Mouse (Mus musculus): ENCODE measurements at regions not wholly inside any gene's neighbourhood (a gene's known extent, or its start where the extent isn't known, plus 50 kb on each side); places are given as distances from the start of the nearest gene placed in this dataset.

DNA sequence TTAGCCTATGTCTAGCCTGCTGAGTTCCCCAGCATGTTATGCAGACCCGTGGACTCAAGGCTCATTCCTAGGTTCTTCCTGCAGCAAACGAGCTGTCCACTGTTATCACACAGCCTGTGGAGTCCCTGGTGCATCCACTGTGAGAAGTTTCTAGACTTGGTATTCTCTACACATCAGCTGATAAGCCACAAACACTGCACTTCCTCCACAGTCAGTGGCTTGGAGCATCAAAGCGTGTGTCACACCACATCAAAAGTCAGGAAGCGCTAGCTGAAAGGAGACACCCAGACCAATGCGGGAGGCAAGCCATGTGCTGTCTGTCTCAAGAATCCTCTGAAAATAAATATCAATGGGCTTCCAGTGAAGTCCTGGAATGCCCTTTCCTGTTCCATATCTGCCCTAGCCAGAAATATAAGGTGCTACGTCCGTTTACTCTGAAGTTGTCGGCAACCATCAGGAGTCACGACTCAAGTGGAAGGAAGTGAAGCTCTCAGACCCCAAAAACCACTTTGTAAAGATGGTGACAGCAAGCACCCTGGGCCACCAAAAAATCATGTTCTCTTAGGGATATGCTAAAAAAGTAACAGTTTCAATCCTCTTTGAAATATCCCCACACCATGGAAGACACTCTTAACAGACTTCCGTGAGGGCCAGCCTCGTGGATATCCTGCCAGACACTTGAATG is 227.7 kb downstream of the Adgrl2 start:
- TF ChIP-seq GATA4 (IDR thresholded peaks at IDR 0.05; ENCODE audit: insufficient replicate concordance, low read length) = no peak

DNA sequence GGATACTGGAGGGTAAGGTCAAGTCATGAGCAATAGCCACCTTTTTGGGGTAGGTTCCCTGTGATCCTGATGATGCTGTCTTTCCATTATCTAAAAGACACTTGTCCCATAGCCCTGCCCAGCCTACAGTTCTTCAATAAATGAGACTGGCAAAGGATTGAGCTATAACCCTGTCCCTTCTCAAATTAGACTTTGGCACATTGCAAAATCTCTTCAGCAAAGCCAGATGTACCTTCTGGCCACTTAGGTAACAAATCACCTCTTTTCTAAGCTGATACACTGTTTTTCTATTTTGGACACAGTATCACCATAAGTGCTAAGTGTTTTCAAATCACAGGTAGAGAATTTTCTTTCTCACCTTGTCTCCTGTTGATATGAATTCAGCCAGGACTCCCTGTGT is 228.8 kb downstream of the Adgrl2 start:
- TF ChIP-seq GATA4 (IDR thresholded peaks at IDR 0.05; ENCODE audit: insufficient replicate concordance, low read length) = no peak

DNA sequence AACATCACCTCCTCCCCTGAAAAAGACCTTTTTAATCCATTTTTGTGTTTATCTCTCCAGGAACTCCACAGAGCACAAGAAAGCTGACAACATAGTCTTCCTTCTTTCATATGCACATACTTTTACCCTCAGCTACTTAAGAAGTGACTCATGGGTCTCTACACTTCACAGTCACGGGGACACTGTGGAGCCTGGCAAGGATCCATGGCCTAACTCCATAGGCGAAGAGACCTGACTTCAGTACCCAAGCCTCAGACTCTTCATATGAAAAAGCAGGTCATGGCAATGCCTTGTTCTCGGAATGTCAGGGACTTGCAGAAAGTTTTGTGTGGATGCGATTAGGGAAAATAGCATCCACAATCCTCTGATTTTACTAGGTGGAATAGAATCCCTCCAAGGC is 230.9 kb downstream of the Adgrl2 start:
- no peak for TF ChIP-seq GATA4 (IDR thresholded peaks at IDR 0.05; ENCODE audit: insufficient replicate concordance, low read length)

DNA sequence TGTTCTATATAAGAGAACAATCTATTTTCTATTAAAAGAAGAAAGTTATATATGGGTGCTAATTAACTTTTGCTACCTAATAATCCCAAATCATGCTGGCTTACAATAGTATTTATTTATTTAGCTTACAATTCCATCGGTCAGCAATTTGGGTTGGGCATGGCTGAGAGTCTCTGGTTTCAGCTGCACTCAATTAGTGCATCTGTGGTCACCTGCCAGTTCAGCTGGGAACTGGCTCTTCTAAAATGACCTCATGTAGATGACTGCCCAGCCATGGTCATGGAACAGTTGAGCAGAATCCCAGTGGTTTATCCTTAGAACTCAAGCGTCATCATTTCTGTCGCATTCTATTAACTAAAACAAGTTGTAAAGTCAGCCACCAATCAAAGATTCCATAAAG is 244.1 kb downstream of the Adgrl2 start:
- TF ChIP-seq GATA4 (IDR thresholded peaks at IDR 0.05; ENCODE audit: insufficient replicate concordance, low read length) = no peak

DNA sequence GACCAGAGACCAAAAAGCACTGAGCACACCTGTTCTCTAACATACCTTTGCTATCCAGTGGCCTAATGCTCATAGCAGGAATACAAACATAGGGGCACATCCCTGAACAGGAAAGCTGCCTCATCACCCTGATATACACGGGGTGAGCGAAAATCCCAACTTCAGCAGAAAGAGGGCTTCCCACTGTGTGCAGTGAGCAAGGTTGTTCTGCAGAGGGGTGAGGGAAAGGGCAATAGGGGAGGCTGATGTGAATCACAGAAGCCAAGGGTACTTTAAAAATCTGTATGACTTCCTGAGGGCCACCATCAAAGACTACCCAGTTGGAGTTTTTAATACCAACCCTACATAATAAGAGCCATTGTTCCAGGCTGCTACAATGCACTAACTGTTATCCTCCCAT is 245.7 kb downstream of the Adgrl2 start:
- TF ChIP-seq GATA4 (IDR thresholded peaks at IDR 0.05; ENCODE audit: insufficient replicate concordance, low read length) = no peak

DNA sequence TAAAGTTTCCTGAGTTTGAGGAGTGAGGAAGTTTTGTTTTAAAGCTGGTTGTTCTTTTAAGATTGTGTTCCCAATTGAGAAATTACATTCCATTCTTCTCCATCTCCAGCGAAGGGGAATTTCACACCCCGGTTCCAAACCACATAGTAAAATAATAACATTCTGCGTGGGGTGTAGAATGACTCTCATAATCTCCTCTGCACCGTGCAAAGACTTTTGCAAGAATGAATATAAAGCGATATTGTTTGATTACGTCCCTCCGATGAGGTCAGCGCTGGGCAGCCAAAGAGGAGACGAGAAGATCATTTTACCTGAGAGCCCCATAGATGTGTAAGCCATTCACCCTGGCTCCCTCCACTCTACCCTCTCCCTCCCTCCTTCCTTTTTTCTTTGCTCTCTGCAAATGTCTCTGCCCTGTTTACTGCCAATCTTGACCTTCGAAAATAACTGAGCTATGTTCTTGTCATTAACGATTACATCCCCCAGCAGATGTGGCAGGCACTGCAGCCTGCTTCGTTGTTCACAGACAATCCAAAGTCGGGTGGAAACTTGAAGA is 256.1 kb downstream of the Adgrl2 start:
- TF ChIP-seq GATA4 (IDR thresholded peaks at IDR 0.05; ENCODE audit: insufficient replicate concordance, low read length) = no peak

DNA sequence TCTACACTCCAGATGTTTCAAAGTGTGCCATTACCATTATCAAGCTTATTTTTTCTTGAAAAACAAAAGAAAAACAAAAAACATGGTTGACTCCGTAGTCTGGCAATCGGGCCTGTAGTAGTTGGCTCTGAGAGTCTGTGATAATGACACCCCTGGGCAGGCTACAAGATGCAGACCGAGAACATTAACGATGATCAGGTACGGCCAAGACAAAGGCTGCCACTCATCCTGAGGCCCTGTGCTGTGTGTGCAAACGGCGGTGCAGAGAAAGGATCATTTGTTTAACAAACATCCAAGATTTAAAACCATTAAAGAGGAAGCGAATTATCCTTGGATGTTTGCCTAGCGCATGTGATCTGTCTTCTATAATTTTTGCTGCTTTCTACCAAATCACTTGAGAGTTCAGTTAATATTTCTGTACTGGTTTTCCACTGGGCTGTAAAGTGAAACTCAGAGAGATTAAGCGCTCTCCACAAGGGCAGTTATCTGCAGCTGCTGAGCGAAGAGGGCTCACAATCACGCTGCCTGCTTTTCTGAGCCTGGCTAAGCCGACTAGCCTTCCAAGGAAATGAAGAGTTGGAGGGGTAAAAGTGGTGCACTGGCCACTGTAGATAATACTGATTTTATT is 257.0 kb downstream of the Adgrl2 start:
- TF ChIP-seq GATA4 (IDR thresholded peaks at IDR 0.05; ENCODE audit: insufficient replicate concordance, low read length) = no peak

DNA sequence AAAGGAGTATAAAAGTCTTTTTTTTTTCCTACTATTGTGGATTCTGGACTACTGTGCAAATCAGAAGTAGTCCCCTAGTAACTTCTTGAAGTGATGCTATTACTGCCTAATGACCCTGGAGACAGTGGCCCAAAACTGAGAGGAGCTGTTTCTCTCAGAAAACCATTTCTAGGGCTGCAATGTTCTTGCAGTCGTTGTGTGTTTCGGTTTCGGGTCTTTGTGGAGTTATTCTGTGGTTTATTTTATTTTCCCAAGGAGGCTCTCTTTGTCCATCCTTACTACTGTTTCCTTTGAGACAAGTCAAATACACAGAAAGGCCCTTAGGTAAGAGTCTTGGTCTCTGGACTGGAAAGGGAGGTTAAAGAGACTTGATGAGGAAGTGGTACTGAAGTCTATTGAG is 258.9 kb downstream of the Adgrl2 start:
- no peak for TF ChIP-seq GATA4 (IDR thresholded peaks at IDR 0.05; ENCODE audit: insufficient replicate concordance, low read length)

DNA sequence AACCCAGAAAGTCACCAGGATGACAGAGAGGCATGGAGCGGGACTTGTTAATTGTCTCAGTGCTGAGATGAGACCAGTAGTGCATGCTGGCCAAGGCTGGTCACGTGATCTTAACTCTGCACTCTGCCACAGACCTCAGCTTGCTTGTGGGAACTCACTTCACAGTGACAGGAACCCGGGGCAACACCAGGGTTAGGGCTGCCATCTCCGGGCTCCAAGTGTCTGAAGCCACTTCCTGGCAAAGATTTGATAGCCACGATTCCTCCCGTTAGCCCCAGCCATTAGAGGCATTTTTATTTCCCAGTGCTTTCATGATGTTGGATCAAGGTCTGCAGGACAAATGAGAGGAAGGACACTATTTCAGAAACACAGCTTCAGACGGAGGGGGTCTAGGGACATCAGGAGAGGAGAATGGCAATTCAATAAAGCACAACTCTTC is 261.1 kb downstream of the Adgrl2 start:
- TF ChIP-seq GATA4 (IDR thresholded peaks at IDR 0.05; ENCODE audit: insufficient replicate concordance, low read length) = no peak

DNA sequence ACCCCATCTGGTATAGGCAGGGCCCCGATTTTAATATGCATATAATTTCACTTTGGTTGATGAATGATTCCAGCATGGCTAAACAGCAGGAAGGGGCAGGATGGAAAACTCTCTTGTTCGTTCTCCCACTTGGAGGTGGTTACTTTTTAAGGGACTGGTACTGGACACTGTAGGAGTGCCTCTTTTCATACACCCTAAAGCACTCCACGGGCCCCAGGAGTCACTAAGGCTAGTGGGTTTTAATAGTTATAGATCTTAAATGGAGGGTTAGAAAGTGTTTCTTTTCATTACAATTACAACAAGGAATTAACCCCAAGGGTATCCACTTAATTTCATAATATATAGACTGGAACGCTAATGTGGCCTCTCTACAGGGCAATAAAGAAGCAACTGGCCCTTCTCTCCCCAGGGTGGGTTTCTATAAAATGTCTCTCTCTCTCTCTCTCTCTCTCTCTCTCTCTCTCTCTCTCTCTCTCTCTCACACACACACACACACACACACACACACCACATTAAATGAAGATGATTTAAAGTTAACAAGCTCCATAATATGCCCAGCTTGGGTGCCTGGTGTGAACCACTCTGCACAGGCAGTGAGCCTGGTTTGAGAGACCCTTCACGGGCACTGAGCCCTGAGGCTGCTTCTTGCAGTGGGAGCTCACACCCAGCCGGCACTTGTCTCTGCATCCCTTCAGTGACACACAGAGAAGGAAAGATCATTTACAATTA is 261.7 kb downstream of the Adgrl2 start:
- no peak for TF ChIP-seq GATA4 (IDR thresholded peaks at IDR 0.05; ENCODE audit: insufficient replicate concordance, low read length)

DNA sequence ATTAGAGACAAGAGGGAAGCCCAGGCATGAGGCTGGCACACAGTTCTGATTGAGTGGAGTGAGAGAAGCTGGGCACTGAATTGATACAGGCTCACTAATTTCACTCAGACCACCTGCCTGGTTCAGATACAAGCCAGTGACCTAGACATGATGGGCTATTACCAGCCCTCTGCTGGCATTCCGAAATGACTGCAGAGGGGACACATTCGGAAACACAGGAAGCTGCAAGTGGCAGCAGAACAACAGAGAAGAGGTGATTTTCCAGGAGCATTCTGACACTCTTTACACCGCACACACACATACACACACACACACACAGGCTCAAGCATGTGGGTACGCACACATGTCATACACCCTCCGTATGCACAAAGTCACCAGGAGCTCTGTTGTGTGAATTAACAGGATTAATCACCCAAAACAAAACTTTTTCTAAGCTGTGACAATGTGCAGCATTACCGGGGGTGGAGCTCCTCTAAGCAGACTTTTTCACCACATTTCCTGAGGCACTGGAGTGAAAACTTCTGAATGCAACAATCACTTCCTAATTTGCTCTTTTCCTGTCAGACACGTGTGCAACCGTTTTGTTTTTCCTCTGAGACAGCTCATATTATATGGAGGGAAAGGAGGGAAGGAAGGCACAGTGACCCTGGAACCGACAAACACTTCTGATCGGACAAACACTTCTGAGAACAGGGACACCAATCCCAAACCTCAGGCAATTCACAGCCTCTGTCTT is 263.6 kb downstream of the Adgrl2 start:
- TF ChIP-seq GATA4 (IDR thresholded peaks at IDR 0.05; ENCODE audit: insufficient replicate concordance, low read length) = no peak

DNA sequence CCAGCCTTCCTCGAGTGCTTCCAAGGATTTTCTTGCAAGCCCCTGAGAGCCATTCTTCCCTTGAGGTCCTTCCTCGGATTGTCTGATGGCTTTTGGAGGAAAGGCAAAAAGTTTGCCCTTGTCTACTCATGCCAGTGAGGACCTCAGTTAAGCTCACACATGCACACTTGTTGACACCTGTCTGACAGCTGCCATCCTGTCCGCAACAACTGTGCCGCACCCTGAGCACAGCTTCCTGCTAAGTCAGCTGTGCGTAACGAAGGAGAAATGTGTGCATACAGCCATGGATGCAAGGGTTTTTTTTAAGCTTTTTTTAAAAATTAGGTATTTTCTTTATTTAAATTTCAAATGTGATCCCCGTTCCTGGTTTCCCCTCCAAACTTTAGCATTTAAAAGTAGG is 293.8 kb downstream of the Adgrl2 start:
- TF ChIP-seq GATA4 (IDR thresholded peaks at IDR 0.05; ENCODE audit: insufficient replicate concordance, low read length) = no peak

DNA sequence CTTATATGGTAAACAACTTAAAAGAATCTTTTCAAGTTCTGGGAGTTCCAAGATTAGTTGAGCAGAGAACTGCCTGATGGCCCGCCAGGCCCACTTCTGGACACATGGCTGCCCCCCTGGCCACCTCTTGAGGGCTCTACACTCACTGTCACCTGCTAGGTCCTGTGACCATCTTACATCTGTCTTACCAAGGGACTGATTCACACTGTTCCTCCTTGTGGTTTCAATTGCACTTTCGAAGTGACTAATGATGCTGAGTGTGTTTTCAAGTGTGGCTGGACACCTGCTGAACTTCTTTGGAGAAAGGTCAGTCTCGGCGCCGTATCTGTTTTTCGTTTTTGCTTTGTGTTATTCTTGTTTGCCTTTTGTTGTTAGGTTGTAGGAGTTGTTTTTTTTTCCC is 294.9 kb downstream of the Adgrl2 start:
- TF ChIP-seq GATA4 (IDR thresholded peaks at IDR 0.05; ENCODE audit: insufficient replicate concordance, low read length) = no peak

DNA sequence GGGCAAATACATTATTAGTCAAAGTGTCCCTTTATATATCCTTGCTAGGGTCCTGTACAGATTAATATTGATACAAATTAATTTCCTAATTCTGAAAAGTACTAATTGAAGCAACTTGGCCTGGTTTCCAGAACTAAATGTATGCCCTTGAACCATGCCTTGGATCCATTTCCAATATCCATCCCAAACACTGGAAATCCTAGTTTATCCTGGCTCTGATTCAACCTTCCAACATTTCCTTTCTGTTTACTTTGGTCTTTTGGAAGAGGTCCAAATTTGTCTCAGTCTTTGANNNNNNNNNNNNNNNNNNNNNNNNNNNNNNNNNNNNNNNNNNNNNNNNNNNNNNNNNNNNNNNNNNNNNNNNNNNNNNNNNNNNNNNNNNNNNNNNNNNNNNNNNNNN is 307.2 kb downstream of the Adgrl2 start:
- no peak for TF ChIP-seq GATA4 (IDR thresholded peaks at IDR 0.05; ENCODE audit: insufficient replicate concordance, low read length)

DNA sequence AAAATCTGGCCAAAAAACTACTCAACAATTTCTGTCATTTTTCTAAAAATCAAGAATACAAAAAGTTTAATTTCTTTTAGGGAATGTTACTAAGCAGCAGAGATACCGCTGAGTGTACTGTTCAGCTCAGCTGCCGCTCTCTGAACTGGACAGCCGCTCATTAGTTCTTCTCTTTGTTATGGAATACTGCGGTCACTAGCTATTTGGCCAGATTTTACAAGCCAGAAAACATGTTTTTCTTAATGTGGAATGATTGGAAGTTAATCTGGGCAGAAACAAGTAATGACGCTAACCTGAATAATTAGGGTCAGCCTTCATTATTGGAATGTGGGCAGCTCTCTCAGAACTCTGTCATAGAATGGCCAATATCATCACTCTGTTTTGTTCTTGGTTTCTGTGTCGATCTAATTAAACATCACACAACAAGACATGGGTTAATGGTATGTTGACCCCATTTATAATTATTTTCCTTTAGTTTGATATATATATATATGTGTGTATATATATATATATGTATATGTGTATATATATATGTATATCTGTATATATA is 307.8 kb downstream of the Adgrl2 start:
- TF ChIP-seq GATA4 (IDR thresholded peaks at IDR 0.05; ENCODE audit: insufficient replicate concordance, low read length) = no peak

Data from liver, adult (tissue).